Mouse (Mus musculus): ENCODE measurements around the gene Cidec.

- no peak for TF ChIP-seq CTCF (IDR thresholded peaks at IDR 0.05; ENCODE audit: low read depth)
- no peak for TF ChIP-seq EP300 (optimal IDR thresholded peaks at IDR 0.05)
Observed at GRCm38 (mm10) chr6:113457952-113458534, 22.5 kb upstream of the Cidec start, which contains the start of gene Il17re.
